Mouse (Mus musculus) heart, embryonic 13.5 days (tissue): ENCODE results near the gene Arhgap32. TPM values are rescaled to one million over a fixed set of nuclear protein-coding genes. Genes with fewer than 3 reads are reported as not detected.

Source experiments
- ATAC-seq: fragments of 200-750 bp; cut with Nextera tagmentation; 2 replicates; pipeline ENCODE4 v1.8.0; 2017; ENCODE audit warnings: moderate TSS enrichment; ENCODE audit not compliant: insufficient number of reproducible peaks, low FRiP score, low TSS enrichment; ENCODE audit errors: extremely low read depth
- H3K27ac ChIP-seq: fragments of 300-500 bp; sonication (generic); replicated peaks from 2 replicates; pipeline ENCODE4 v1.5.1; 2015; ENCODE audit warnings: moderate library complexity, mild to moderate bottlenecking, inconsistent platforms
- H3K27me3 ChIP-seq: fragments of 300-500 bp; sonication (generic); replicated peaks from 2 replicates; pipeline ENCODE4 v1.6.1; 2015; ENCODE audit warnings: mild to moderate bottlenecking, inconsistent platforms
- H3K36me3 ChIP-seq: fragments of 300-500 bp; sonication (generic); 2 replicates; pipeline ENCODE4 v1.6.1; 2015; ENCODE audit warnings: mild to moderate bottlenecking, inconsistent platforms
- H3K4me1 ChIP-seq: fragments of 300-500 bp; sonication (generic); 2 replicates; pipeline ENCODE4 v1.6.1; 2015; ENCODE audit warnings: inconsistent platforms
- H3K4me2 ChIP-seq: fragments of 300-500 bp; sonication (generic); 2 replicates; pipeline ENCODE4 v1.6.1; 2015; ENCODE audit warnings: inconsistent platforms, mild to moderate bottlenecking, moderate library complexity
- H3K4me3 ChIP-seq: fragments of 300-500 bp; sonication (generic); 2 replicates; pipeline ENCODE4 v1.5.1; 2015; ENCODE audit warnings: moderate library complexity, mild to moderate bottlenecking, inconsistent platforms
- H3K9ac ChIP-seq: fragments of 300-500 bp; sonication (generic); 2 replicates; pipeline ENCODE4 v1.6.1; 2015; ENCODE audit warnings: inconsistent platforms, mild to moderate bottlenecking, moderate library complexity
- H3K9me3 ChIP-seq: fragments of 300-500 bp; sonication (generic); 2 replicates; pipeline ENCODE4 v1.6.1; 2016; ENCODE audit warnings: inconsistent platforms
- WGBS: fragments of 180-500 bp; shearing (Covaris S2); methylation state at CpG from one replicate; pipeline ENCODE4 v1.1.7; 2015; ENCODE audit warnings: mixed read lengths; 5-methylcytosine and 5-hydroxymethylcytosine counted together
- polyA plus RNA-seq: library from polyadenylated mRNA; unstranded; fragments of >200 nt; fragmentation: Nextera tagmentation; extraction: Ambion mirVana; gene quantifications from 2 replicates; pipeline ENCODE4 v1.2.1, GENCODE M21; 2015

The Arhgap32 gene
- 2.9 and 3.3 TPM in 2 replicates for polyA plus RNA-seq

DNA sequence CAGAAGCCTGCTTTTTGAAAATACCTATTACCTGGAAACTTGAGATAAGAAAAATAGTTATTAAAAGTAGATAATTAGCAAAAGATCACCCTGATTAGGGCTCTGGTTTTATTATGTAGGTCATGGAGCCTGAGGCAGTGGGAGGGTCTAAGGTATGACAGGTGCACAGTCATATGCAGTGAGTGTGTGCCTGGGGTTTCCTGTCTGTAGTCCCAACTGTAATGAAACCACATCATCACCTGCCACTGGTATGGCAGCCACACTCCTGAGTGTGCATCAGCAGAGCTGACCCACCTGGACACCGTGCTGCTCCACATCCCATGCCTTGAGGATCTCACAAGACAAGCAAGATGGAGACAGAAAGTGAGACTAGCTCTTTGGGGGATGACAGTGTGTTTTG, at the start of gene Arhgap32:
Gene Arhgap32 (plus strand): TSS at position 351 of the 400 bp plus-strand sequence.
- peaks cover 23% of the 10 kb centered on the region for H3K4me1 ChIP-seq
- H3K27me3 ChIP-seq: no peaks in the 10 kb centered on the region
- H3K4me2 ChIP-seq: no peak within 1 kb of the TSS
- no peak within 1 kb of the TSS for H3K4me3 ChIP-seq
- 86% methylated on average over 1 of the region's 1 CpGs for WGBS
- no peaks in the 10 kb centered on the region for H3K36me3 ChIP-seq
- no peak; the same call in 1 of the 2 replicates for ATAC-seq
- H3K27ac ChIP-seq: no peak within 1 kb of the TSS
- 0 out of 2 replicates have a peak, but pooled peaks cover 3% of the 10 kb centered on the region for H3K9me3 ChIP-seq
- no peak within 1 kb of the TSS for H3K9ac ChIP-seq

DNA sequence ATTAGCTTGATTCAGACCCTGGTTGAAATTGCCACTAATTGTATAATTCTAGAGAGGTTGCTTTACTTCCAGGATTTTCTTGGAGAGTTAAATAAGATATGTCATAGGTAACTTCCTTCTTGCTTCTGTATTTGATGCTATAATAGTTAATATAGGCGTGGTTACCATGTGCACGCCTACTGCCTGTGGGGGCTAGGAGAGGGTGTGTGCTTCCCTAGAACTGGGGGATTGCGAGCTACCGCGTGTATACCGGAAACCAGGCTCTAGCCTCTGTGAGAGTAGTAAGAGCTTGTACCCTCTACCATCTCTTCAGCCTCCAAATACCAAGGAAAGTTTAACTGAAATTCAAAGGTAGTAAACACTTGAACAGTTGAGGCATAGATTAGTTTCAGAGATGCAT, 43.2 kb upstream of the Arhgap32 start:
- no peak for ATAC-seq
- H3K4me3 ChIP-seq: no peak overlapping the region
- H3K9ac ChIP-seq: no peak overlapping the region
- no peak overlapping the region for H3K4me2 ChIP-seq
- WGBS: 81% methylated on average over 6 of the region's 6 CpGs
- H3K27me3 ChIP-seq: no peaks in the 10 kb centered on the region
- H3K27ac ChIP-seq: no peak overlapping the region
- H3K4me1 ChIP-seq: peaks cover 6% of the 10 kb centered on the region
- no peaks in the 10 kb centered on the region for H3K9me3 ChIP-seq
- no peaks in the 10 kb centered on the region for H3K36me3 ChIP-seq

DNA sequence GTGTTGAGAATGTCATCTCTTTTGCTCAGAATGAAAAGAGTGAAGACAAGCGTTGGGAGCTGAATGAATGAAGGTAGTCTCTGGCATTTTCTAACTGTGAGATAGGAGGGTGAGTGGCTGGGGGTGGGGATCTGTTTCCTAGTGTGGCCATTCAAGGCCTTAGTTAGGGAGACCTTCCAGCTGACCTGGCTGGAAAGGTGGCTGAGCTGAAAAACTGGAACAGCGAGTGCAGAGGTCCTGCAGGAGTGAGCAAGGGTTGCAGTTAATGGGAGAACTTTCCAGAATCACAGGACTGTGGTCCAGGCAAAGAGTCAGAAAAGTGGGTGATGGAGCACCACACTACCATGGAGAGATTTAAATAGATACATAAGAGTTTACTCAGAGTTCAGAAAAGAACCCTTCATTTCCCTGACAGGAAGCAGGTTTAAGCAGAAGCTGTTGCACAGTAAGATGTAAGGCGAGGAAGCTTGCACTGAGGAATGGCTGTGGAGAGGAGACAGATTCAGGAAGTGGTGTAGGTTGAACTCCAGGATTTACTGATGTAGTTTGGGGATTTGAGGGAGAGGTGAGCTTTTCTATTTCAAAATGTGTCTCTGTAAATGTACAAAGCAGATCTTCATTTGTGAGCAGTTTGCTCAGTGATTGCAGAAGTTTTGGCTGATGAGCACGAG, 27.7 kb upstream of the Arhgap32 start:
- Histone ChIP-seq H3K4me3 (no peak overlapping the region), H3K9me3 (no peaks in the 10 kb centered on the region), H3K27ac (0 out of 2 replicates have a peak overlapping the region, but pooled peaks have one; percentile 0), H3K4me2 (no peak overlapping the region), H3K4me1 (peaks cover 38% of the 10 kb centered on the region), H3K36me3 (no peaks in the 10 kb centered on the region), H3K27me3 (no peaks in the 10 kb centered on the region), H3K9ac (no peak overlapping the region)
- WGBS: 44% methylated on average over 4 of the region's 4 CpGs
- no peak for ATAC-seq

GRCm38 (mm10) chr9:32088882-32089281, 27.1 kb upstream of the Arhgap32 start:
- Histone ChIP-seq H3K27me3 (no peaks in the 10 kb centered on the region), H3K9ac (no peak overlapping the region), H3K4me3 (no peak overlapping the region), H3K9me3 (no peaks in the 10 kb centered on the region), H3K36me3 (no peaks in the 10 kb centered on the region), H3K27ac (no peak overlapping the region), H3K4me1 (peaks cover 45% of the 10 kb centered on the region), H3K4me2 (no peak overlapping the region)
- ATAC-seq: no peak
- WGBS: 49% methylated on average over 3 of the region's 3 CpGs

- no peaks in the 10 kb centered on the region for H3K9me3 ChIP-seq
- no peak overlapping the region for H3K9ac ChIP-seq
- H3K4me2 ChIP-seq: no peak overlapping the region
- 20% methylated on average over 2 of the region's 2 CpGs for WGBS
- ATAC-seq: no peak
- H3K4me3 ChIP-seq: no peak overlapping the region
- H3K4me1 ChIP-seq: peaks cover 73% of the 10 kb centered on the region
- no peaks in the 10 kb centered on the region for H3K36me3 ChIP-seq
- no peaks in the 10 kb centered on the region for H3K27me3 ChIP-seq
- H3K27ac ChIP-seq: peak overlapping the region; percentile 50
These were observed 22.5 kb upstream of the Arhgap32 start for GRCm38 (mm10) chr9:32093456-32093855.

DNA sequence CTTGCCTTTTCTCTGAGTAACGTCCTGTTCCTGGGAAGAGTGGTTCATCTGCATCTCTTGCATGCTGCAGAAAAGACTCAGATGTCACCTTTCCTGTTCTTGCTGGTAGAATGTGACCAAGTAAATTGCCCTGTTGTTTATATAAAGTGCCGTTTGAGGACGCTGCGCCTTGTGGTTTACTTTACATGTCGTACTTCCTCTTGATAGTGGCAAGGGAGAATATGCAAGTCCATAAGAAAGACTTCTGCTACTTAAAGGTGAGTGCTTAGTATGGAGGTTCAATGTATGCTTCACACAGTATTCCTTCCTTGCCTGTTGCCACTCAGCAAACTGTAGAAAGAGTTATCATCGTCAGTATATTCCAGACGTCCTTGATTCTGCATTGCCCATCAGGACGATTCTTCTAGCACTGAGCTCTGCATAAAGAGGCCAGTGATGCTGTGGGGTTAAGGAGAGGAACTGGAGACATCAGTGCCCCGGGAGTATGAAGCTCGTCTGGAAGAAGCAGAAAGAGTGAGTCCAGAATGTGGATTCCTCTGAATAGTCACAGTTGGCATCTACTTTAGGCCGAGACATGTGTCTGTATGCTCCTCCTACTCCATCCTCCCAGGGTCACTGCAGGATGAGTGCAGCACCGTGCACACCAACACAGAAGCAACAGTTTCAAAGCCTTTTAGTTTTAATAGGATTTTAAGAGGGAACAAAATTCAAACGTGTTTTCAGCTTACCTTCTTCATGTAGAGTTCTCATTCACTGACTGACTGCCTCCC, 21.4 kb upstream of the Arhgap32 start:
- H3K27me3 ChIP-seq: no peaks in the 10 kb centered on the region
- H3K9me3 ChIP-seq: no peaks in the 10 kb centered on the region
- no peaks in the 10 kb centered on the region for H3K36me3 ChIP-seq
- 0 out of 2 replicates have a peak overlapping the region, but pooled peaks have one; percentile 28 for H3K9ac ChIP-seq
- H3K4me2 ChIP-seq: no peak overlapping the region
- H3K4me3 ChIP-seq: no peak overlapping the region
- WGBS: 27% methylated on average over 13 of the region's 13 CpGs
- no peak for ATAC-seq
- peak overlapping the region; percentile 58 for H3K27ac ChIP-seq
- H3K4me1 ChIP-seq: peaks cover 68% of the 10 kb centered on the region

DNA sequence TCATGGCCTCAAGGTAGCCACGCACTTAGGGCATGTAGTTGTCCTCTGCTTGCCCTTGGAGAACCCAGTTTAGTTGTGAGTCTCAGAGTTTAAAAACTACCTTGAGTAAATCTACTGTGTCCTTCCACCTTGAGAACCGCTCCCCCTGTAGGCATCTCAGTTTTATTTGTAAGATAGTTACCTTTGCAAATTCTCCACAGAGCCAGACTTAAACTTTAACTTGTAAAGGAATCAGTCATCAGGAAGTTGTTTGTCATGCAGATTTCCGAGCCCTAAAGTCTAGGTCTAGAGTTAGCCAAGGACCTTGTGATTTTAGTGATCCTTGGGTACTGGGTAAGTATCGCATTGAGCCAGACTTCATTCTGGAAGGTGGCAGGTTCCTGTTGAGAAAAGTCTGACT, 20.4 kb upstream of the Arhgap32 start:
- H3K9ac ChIP-seq: no peak overlapping the region
- ATAC-seq: no peak
- 79% methylated on average over 4 of the region's 4 CpGs for WGBS
- H3K4me3 ChIP-seq: no peak overlapping the region
- no peak overlapping the region for H3K27ac ChIP-seq
- H3K27me3 ChIP-seq: no peaks in the 10 kb centered on the region
- no peak overlapping the region for H3K4me2 ChIP-seq
- no peaks in the 10 kb centered on the region for H3K9me3 ChIP-seq
- no peaks in the 10 kb centered on the region for H3K36me3 ChIP-seq
- H3K4me1 ChIP-seq: peaks cover 69% of the 10 kb centered on the region

DNA sequence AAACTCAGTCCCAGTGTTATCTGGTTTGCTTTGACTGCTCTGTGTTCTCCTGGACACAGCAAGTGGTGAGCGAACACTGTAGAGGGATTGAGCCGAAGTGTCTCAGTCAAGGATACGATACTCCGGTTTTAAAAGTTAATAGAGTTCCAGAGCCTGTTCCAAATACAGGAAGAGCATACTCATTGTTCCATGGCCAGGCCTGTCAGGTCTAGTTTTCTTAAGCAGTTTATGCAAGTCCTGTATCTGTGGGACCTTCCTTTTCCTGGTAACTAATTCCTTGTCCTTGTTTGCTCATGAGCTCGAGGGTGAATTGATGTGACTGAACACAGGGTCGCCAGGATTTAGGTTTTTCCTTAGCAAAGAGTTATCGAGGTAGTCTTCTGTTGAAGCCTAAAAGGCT, 19.4 kb upstream of the Arhgap32 start:
- 0 out of 2 replicates have a peak overlapping the region, but pooled peaks have one; percentile 11 for H3K4me3 ChIP-seq
- H3K27me3 ChIP-seq: no peaks in the 10 kb centered on the region
- WGBS: 37% methylated on average over 7 of the region's 7 CpGs
- peaks cover 73% of the 10 kb centered on the region for H3K4me1 ChIP-seq
- H3K27ac ChIP-seq: peak overlapping the region; percentile 59
- H3K4me2 ChIP-seq: peak overlapping the region; percentile 53
- H3K9ac ChIP-seq: peak overlapping the region; percentile 61
- ATAC-seq: no peak
- no peaks in the 10 kb centered on the region for H3K36me3 ChIP-seq
- H3K9me3 ChIP-seq: no peaks in the 10 kb centered on the region

- no peak for ATAC-seq
- no peaks in the 10 kb centered on the region for H3K36me3 ChIP-seq
- no peaks in the 10 kb centered on the region for H3K9me3 ChIP-seq
- H3K27ac ChIP-seq: no peak overlapping the region
- peaks cover 72% of the 10 kb centered on the region for H3K4me1 ChIP-seq
- no peak overlapping the region for H3K4me3 ChIP-seq
- peak overlapping the region; percentile 53; the same call in 1 of the 2 replicates for H3K4me2 ChIP-seq
- H3K9ac ChIP-seq: peak overlapping the region; percentile 37; the same call in 1 of the 2 replicates
- H3K27me3 ChIP-seq: no peaks in the 10 kb centered on the region
- 48% methylated on average over 4 of the region's 4 CpGs for WGBS
These were observed 18.8 kb upstream of the Arhgap32 start for GRCm38 (mm10) chr9:32097123-32097522.

GRCm38 (mm10) chr9:32098425-32099155, 17.3 kb upstream of the Arhgap32 start:
- H3K9me3 ChIP-seq: no peaks in the 10 kb centered on the region
- no peak for ATAC-seq
- H3K4me2 ChIP-seq: no peak overlapping the region
- no peaks in the 10 kb centered on the region for H3K27me3 ChIP-seq
- H3K9ac ChIP-seq: no peak overlapping the region
- no peaks in the 10 kb centered on the region for H3K36me3 ChIP-seq
- no peak overlapping the region for H3K4me3 ChIP-seq
- 83% methylated on average over 9 of the region's 9 CpGs for WGBS
- H3K27ac ChIP-seq: no peak overlapping the region
- H3K4me1 ChIP-seq: peaks cover 58% of the 10 kb centered on the region

DNA sequence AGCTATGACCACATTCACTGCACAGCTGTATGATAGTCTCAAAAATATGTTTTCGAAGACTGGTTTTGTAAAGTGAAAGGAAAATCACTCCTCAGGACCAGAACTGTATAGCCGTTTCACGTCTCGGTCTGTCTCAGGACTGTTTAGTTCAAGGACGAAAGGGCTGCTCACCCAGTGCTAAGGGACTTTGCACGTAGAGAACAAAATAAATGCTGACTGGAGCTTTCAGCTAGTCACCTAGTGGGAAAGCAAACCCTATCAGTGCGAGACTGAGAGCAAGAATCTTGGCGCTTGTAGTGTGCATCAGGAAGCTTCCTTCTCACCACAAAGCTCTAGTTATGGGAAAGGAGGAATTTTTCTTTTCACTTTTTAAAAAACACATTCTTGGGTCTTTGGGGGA, 15.4 kb upstream of the Arhgap32 start:
- H3K4me3 ChIP-seq: no peak overlapping the region
- H3K4me2 ChIP-seq: no peak overlapping the region
- ATAC-seq: no peak
- no peaks in the 10 kb centered on the region for H3K27me3 ChIP-seq
- H3K36me3 ChIP-seq: no peaks in the 10 kb centered on the region
- H3K9ac ChIP-seq: no peak overlapping the region
- no peaks in the 10 kb centered on the region for H3K9me3 ChIP-seq
- H3K27ac ChIP-seq: 0 out of 2 replicates have a peak overlapping the region, but pooled peaks have one; percentile 8
- 72% methylated on average over 8 of the region's 8 CpGs for WGBS
- H3K4me1 ChIP-seq: peaks cover 39% of the 10 kb centered on the region
